Mouse (Mus musculus) MEL (cell line): Measurements from ENCODE around the gene Tnrc6c. TPM values are rescaled to one million over a fixed set of nuclear protein-coding genes. Genes with fewer than 3 reads are reported as not detected.

Experiments
- DNase-seq: peaks from one replicate; pipeline ENCODE4 v3.0.0; 2011; ENCODE audit warnings: low read depth, low spot score
- H3K27ac ChIP-seq: 2 replicates; pipeline ENCODE4 v1.5.1; 2012; ENCODE audit warnings: low read depth, mild to moderate bottlenecking, control low read depth, low read length, moderate library complexity; ENCODE audit not compliant: control insufficient read depth
- H3K27me3 ChIP-seq, 2 experiments: fragments of 150-350 bp in 1 of 2; sonication (generic) in 1 of 2; 2 replicates each; pipeline ENCODE4 v1.6.1; 2012; ENCODE audit warnings: low read length in 2 of 2, mild to moderate bottlenecking in 2 of 2, improper control_type of control experiment in 1 of 2, moderate library complexity in 1 of 2; ENCODE audit not compliant: insufficient read depth in 2 of 2, control insufficient read depth in 1 of 2
- H3K36me3 ChIP-seq, 2 experiments: 2 replicates each; pipeline ENCODE4 v1.6.1; 2012 to 2014; ENCODE audit warnings: low read length in 2 of 2, improper control_type of control experiment in 1 of 2, inconsistent platforms in 1 of 2, mild to moderate bottlenecking in 1 of 2; ENCODE audit not compliant: insufficient read depth in 2 of 2, control insufficient read depth in 1 of 2
- H3K4me1 ChIP-seq, 2 experiments: fragments of 150-350 bp in 1 of 2; sonication (generic) in 1 of 2; 2 replicates each; pipeline ENCODE4 v1.6.1; 2012; ENCODE audit warnings: low read length in 2 of 2, improper control_type of control experiment in 1 of 2, mild to moderate bottlenecking in 1 of 2; ENCODE audit not compliant: insufficient read depth in 2 of 2, control insufficient read depth in 1 of 2
- H3K4me3 ChIP-seq, 2 experiments: fragments of 150-350 bp in 1 of 2; sonication (generic) in 1 of 2; 2 replicates each; pipeline ENCODE4 v1.5.1; 2012; ENCODE audit warnings: low read depth in 2 of 2, low read length in 2 of 2, mild to moderate bottlenecking in 2 of 2, moderate library complexity in 2 of 2, control low read depth in 1 of 2, improper control_type of control experiment in 1 of 2; ENCODE audit not compliant: control insufficient read depth in 1 of 2, insufficient read depth in 1 of 2
- H3K79me2 ChIP-seq: 2 replicates; pipeline ENCODE4 v1.6.1; 2012; ENCODE audit warnings: mild to moderate bottlenecking, low read length, moderate library complexity; ENCODE audit not compliant: control insufficient read depth, poor library complexity, insufficient read depth
- H3K9ac ChIP-seq: 2 replicates; pipeline ENCODE4 v1.6.1; 2012; ENCODE audit warnings: low read depth, mild to moderate bottlenecking, control low read depth, low read length, moderate library complexity; ENCODE audit not compliant: control insufficient read depth, poor library complexity, severe bottlenecking
- H3K9me3 ChIP-seq: fragments of 150-350 bp; sonication (generic); replicated peaks from 2 replicates; pipeline ENCODE4 v1.6.1; 2012; ENCODE audit warnings: mild to moderate bottlenecking, low read length, improper control_type of control experiment, moderate library complexity; ENCODE audit not compliant: insufficient read depth
- BHLHE40 ChIP-seq: IDR thresholded peaks from 2 replicates; pipeline ENCODE4 v1.6.1; 2012; ENCODE audit warnings: low read depth, mild to moderate bottlenecking, inconsistent platforms, low read length, improper control_type of control experiment, borderline replicate concordance
- CHD2 ChIP-seq: IDR thresholded peaks from 2 replicates; pipeline ENCODE4 v1.6.1; 2011; ENCODE audit warnings: low read length, improper control_type of control experiment
- CTCF ChIP-seq, 3 experiments: IDR thresholded peaks in 2 of 3; conservative IDR thresholded peaks in 1 of 3; 2 replicates each; pipeline ENCODE4 v1.5.1; 2011 to 2012; ENCODE audit warnings: low read length in 3 of 3, low read depth in 2 of 3, mild to moderate bottlenecking in 2 of 3, improper control_type of control experiment in 1 of 3, inconsistent platforms in 1 of 3, mixed read lengths in 1 of 3, moderate library complexity in 1 of 3; ENCODE audit not compliant: control insufficient read depth in 1 of 3, insufficient read depth in 1 of 3, poor library complexity in 1 of 3, severe bottlenecking in 1 of 3
- E2F4 ChIP-seq: IDR thresholded peaks from 2 replicates; pipeline ENCODE4 v1.6.1; 2011; ENCODE audit warnings: low read depth, low read length, improper control_type of control experiment, borderline replicate concordance
- ELF1 ChIP-seq: IDR thresholded peaks from 2 replicates; pipeline ENCODE4 v1.6.1; 2014; ENCODE audit warnings: low read depth, mild to moderate bottlenecking, inconsistent platforms, low read length, improper control_type of control experiment, moderate library complexity
- ETS1 ChIP-seq: IDR thresholded peaks from 2 replicates; pipeline ENCODE4 v1.6.1; 2012; ENCODE audit warnings: low read depth, mild to moderate bottlenecking, inconsistent platforms, low read length, improper control_type of control experiment, moderate library complexity
- JUND ChIP-seq: IDR thresholded peaks from 2 replicates; pipeline ENCODE4 v1.6.1; 2011; ENCODE audit warnings: low read depth, mild to moderate bottlenecking, improper control_type of control experiment, low read length
- KAT2A ChIP-seq: conservative IDR thresholded peaks from 2 replicates; pipeline ENCODE4 v1.6.1; 2012; ENCODE audit warnings: low read depth, low read length, improper control_type of control experiment, inconsistent platforms
- MAFK ChIP-seq: IDR thresholded peaks from 2 replicates; pipeline ENCODE4 v1.6.1; 2011; ENCODE audit warnings: low read depth, mild to moderate bottlenecking, low read length, improper control_type of control experiment, borderline replicate concordance
- MAX ChIP-seq: IDR thresholded peaks from 2 replicates; pipeline ENCODE4 v1.6.1; 2011; ENCODE audit warnings: low read length, improper control_type of control experiment
- NELFE ChIP-seq: IDR thresholded peaks from 2 replicates; pipeline ENCODE4 v1.6.1; 2011; ENCODE audit warnings: low read depth, low read length, improper control_type of control experiment
- POLR2AphosphoS2 ChIP-seq: IDR thresholded peaks from 2 replicates; pipeline ENCODE4 v1.6.1; 2011; ENCODE audit warnings: low read length, improper control_type of control experiment
- POLR2AphosphoS5 ChIP-seq: IDR thresholded peaks from 2 replicates; pipeline ENCODE4 v1.6.1; 2012; ENCODE audit warnings: low read depth, borderline replicate concordance, mild to moderate bottlenecking, inconsistent platforms, low read length, moderate library complexity, mixed read lengths
- RAD21 ChIP-seq: IDR thresholded peaks from 2 replicates; pipeline ENCODE4 v1.6.1; 2011; ENCODE audit warnings: mild to moderate bottlenecking, low read depth, low read length, improper control_type of control experiment
- RCOR1 ChIP-seq: IDR thresholded peaks from 2 replicates; pipeline ENCODE4 v1.6.1; 2012; ENCODE audit warnings: low read depth, mild to moderate bottlenecking, inconsistent platforms, low read length, improper control_type of control experiment
- SIN3A ChIP-seq: IDR thresholded peaks from 2 replicates; pipeline ENCODE4 v1.6.1; 2012; ENCODE audit warnings: low read length, improper control_type of control experiment, inconsistent platforms
- SMC3 ChIP-seq: IDR thresholded peaks from 2 replicates; pipeline ENCODE4 v1.6.1; 2011; ENCODE audit warnings: low read depth, low read length, improper control_type of control experiment
- ZC3H11A ChIP-seq: IDR thresholded peaks from 2 replicates; pipeline ENCODE4 v1.6.1; 2012; ENCODE audit warnings: low read depth, mild to moderate bottlenecking, inconsistent platforms, low read length, improper control_type of control experiment
- ZMIZ1 ChIP-seq: IDR thresholded peaks from 2 replicates; pipeline ENCODE4 v1.6.1; 2012; ENCODE audit warnings: low read depth, mild to moderate bottlenecking, inconsistent platforms, low read length, improper control_type of control experiment, moderate library complexity
- ZNF384 ChIP-seq: IDR thresholded peaks from 2 replicates; pipeline ENCODE4 v1.6.1; 2012; ENCODE audit warnings: low read depth, mild to moderate bottlenecking, inconsistent platforms, low read length, improper control_type of control experiment
- polyA plus RNA-seq, 2 experiments: library from polyadenylated mRNA; stranded (reverse) in 1 of 2; unstranded in 1 of 2; fragments of >175 nt in 1 of 2; fragments of >200 nt in 1 of 2; gene quantifications; 2 replicates each; pipeline versions ENCODE4 v1.2.1 to v1.2.4; 2012; ENCODE audit warnings: low replicate concordance in 2 of 2, low read depth in 1 of 2; ENCODE audit not compliant: insufficient read length in 2 of 2, insufficient read depth in 1 of 2, missing spikeins in 1 of 2
- total RNA-seq: library from RNA; depleted of rRNA; stranded (reverse); fragments of 300-350 nt; gene quantifications from 2 replicates; pipeline ENCODE4 v1.2.3, GENCODE M21; 2012

Tnrc6c gene
- total and polyA plus RNA-seq, 3 experiments = 16.0 to 19.1 TPM; not detected in 1

- Histone ChIP-seq H3K4me1 (no peaks in the 10 kb centered on the region), H3K27me3 (no peaks in the 10 kb centered on the region), H3K9ac (no peak overlapping the region), H3K9me3 (no peaks in the 10 kb centered on the region), H3K79me2 (no peaks in the 10 kb centered on the region), H3K4me3 (no peak overlapping the region), H3K27ac (no peak overlapping the region), H3K36me3 (peaks cover 0 to 43% of the 10 kb centered on the region in 2 experiments; a peak in 2 of 4 replicates)
- no peak for TF ChIP-seq RCOR1
- no peak for TF ChIP-seq ZC3H11A
- TF ChIP-seq NELFE = no peak
- no peak for TF ChIP-seq KAT2A
- TF ChIP-seq ELF1 = no peak
- TF ChIP-seq ZNF384 = no peak
- TF ChIP-seq SMC3 = no peak
- TF ChIP-seq CTCF (IDR thresholded peaks at IDR 0.05 in 2 of 3, conservative IDR thresholded peaks at IDR 0.05 in 1 of 3; ENCODE audit: control insufficient read depth in 1 of 3, insufficient read depth in 1 of 3, low read depth in 2 of 3, low read length in 3 of 3, poor library complexity in 1 of 3, severe bottlenecking in 1 of 3) = no peak
- TF ChIP-seq POLR2AphosphoS5 = no peak
- no peak for TF ChIP-seq POLR2AphosphoS2
- TF ChIP-seq SIN3A = no peak
- no peak for TF ChIP-seq ETS1
- TF ChIP-seq MAFK = no peak
- no peak for TF ChIP-seq CHD2
- DNase-seq = no peak
Measured at GRCm38 (mm10) chr11:117748628-117749027, 94.5 kb downstream of the Tnrc6c start.

GRCm38 (mm10) chr11:117749414-117749813, 95.3 kb downstream of the Tnrc6c start:
- TF ChIP-seq E2F4 (no peak), ZMIZ1 (no peak), POLR2AphosphoS2 (no peak), RAD21 (no peak), JUND (no peak), ETS1 (no peak), MAX (no peak), BHLHE40 (no peak), ELF1 (no peak)
- TF ChIP-seq, all 39 proteins: peak for 0
- no peak overlapping the region for H3K27ac ChIP-seq
- no peak overlapping the region for H3K9ac ChIP-seq
- DNase-seq = no peak
- no peak overlapping the region for H3K4me3 ChIP-seq
- no peaks in the 10 kb centered on the region for H3K79me2 ChIP-seq
- H3K27me3 ChIP-seq = no peaks in the 10 kb centered on the region
- no peaks in the 10 kb centered on the region for H3K9me3 ChIP-seq
- H3K4me1 ChIP-seq = no peaks in the 10 kb centered on the region
- peaks cover 0 to 43% of the 10 kb centered on the region in 2 experiments; a peak in 2 of 4 replicates for H3K36me3 ChIP-seq
